In the genomic region with DNA sequence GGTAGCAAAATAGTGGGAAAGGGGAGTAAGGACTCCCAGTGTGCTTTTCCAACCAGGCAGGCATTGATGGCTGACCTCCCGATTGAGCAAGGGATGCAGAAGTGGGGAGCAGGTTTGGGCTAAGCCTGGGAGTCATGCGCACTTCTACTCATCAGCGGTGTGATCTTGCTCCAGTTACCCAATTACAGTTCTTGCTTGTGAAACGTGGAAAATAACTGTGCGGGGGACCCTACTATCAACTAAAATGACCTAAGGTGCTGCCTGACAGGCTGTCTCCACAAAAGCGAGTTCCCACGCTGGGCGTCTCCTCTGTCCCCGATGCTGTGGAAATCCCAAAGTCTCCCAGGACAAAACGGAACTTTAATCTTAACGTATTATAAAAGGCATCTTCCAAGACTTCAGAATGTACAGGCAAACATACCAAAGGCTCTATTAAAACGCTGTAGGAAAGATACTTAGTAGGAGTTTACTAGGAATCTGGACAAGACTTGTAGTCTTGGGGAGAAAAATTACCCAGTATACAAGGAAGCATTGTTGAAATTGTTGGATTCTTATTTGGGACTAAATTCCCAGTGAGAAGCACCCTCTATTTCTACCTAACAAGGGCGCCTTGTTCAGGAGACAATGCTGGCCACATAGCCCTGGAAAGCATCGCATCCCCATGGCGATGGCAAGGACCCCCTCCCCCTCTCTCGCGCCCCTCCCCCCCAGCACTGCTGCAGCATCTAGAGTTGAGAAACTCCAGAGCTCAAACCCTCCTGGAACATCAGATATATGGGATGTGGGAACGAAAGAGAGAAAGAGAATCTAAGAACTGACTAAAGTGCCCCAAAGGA, we compare ENCODE assay signal across 7 mouse cellular contexts.
DNase-seq lines count a peak whose midpoint lies in the region; ATAC-seq and TF ChIP-seq lines count a peak whose summit lies in the region.

No protein-coding gene starts in this region.

- H3K27me3 ChIP-seq in thymus, adult 2 months (ENCODE audit: control insufficient read depth, insufficient read depth, low read length): no peaks in the 10 kb centered on the region
- no peaks in the 10 kb centered on the region; the same call in 1 of the 2 replicates for H3K27me3 ChIP-seq in forebrain, embryonic 12.5 days
- H3K27me3 ChIP-seq in intestine, embryonic 16.5 days (replicated peaks; ENCODE audit: control insufficient read depth, insufficient read depth, low read length): no peaks in the 10 kb centered on the region
- no peaks in the 10 kb centered on the region for H3K27me3 ChIP-seq in liver, embryonic 13.5 days
- no peaks in the 10 kb centered on the region for H3K27me3 ChIP-seq in neural tube, embryonic 14.5 days (ENCODE audit: control insufficient read depth, insufficient read depth, low read length)

- no peak for TF ChIP-seq CTCF in thymus, adult 2 months (IDR thresholded peaks at IDR 0.05; ENCODE audit: borderline replicate concordance, control insufficient read depth, extremely low read depth, insufficient read depth, low read length, poor library complexity)

- peak overlapping the region; percentile 58 for H3K4me2 ChIP-seq in forebrain, embryonic 12.5 days
- H3K4me2 ChIP-seq in intestine, embryonic 16.5 days (ENCODE audit: low read depth, low read length): peak overlapping the region; percentile 61
- peak overlapping the region; percentile 52 for H3K4me2 ChIP-seq in liver, embryonic 13.5 days
- H3K4me2 ChIP-seq in neural tube, embryonic 14.5 days (ENCODE audit: low read depth, low read length): peak overlapping the region; percentile 37

- TF ChIP-seq POLR2A in thymus, adult 2 months (IDR thresholded peaks at IDR 0.05; ENCODE audit: control insufficient read depth, extremely low read depth, insufficient read depth, low read length, poor library complexity): no peak

- H3K9ac ChIP-seq in forebrain, embryonic 12.5 days: peak overlapping the region; percentile 17; the same call in 1 of the 2 replicates
- peak overlapping the region; percentile 8; the same call in 1 of the 2 replicates for H3K9ac ChIP-seq in intestine, embryonic 16.5 days (ENCODE audit: low read depth, low read length)
- no peak overlapping the region for H3K9ac ChIP-seq in liver, embryonic 13.5 days
- H3K9ac ChIP-seq in neural tube, embryonic 14.5 days (replicated peaks; ENCODE audit: low read depth, low read length): no peak overlapping the region

- DNase-seq in thymus, adult 2 months: no peak
- no peak for DNase-seq in thymus, postnatal 25 days
- no peak for DNase-seq in liver, embryonic 13.5 days
- no peak for DNase-seq in gastrocnemius, postnatal 4 days (ENCODE audit: low spot score in 2 of 2)

- peak overlapping the region; percentile 4; the same call in 1 of the 2 replicates for H3K27ac ChIP-seq in thymus, adult 2 months (ENCODE audit: control insufficient read depth, insufficient read depth, low read length)
- H3K27ac ChIP-seq in forebrain, embryonic 12.5 days: peak overlapping the region; percentile 69
- peak overlapping the region; percentile 34 for H3K27ac ChIP-seq in intestine, embryonic 16.5 days (ENCODE audit: low read length)
- H3K27ac ChIP-seq in liver, embryonic 13.5 days: no peak overlapping the region
- peak overlapping the region; percentile 18; the same call in 1 of the 2 replicates for H3K27ac ChIP-seq in neural tube, embryonic 14.5 days (ENCODE audit: low read depth, low read length)

- peak overlapping the region; percentile 41 for H3K4me3 ChIP-seq in thymus, adult 2 months (ENCODE audit: control insufficient read depth, insufficient read depth, low read length)
- peak overlapping the region; percentile 30 for H3K4me3 ChIP-seq in forebrain, embryonic 12.5 days (replicated peaks)
- H3K4me3 ChIP-seq in intestine, embryonic 16.5 days (ENCODE audit: low read length): peak overlapping the region; percentile 43
- H3K4me3 ChIP-seq in liver, embryonic 13.5 days (replicated peaks): peak overlapping the region; percentile 25; the same call in 1 of the 2 replicates
- H3K4me3 ChIP-seq in neural tube, embryonic 14.5 days (ENCODE audit: low read depth, low read length): peak overlapping the region; percentile 4; the same call in 1 of the 2 replicates

- H3K36me3 ChIP-seq in thymus, adult 2 months (ENCODE audit: control insufficient read depth, insufficient read depth, low read length): no peaks in the 10 kb centered on the region
- H3K36me3 ChIP-seq in forebrain, embryonic 12.5 days (replicated peaks): no peaks in the 10 kb centered on the region
- no peaks in the 10 kb centered on the region for H3K36me3 ChIP-seq in intestine, embryonic 16.5 days (ENCODE audit: control insufficient read depth, insufficient read depth, low read length)
- H3K36me3 ChIP-seq in liver, embryonic 13.5 days: no peaks in the 10 kb centered on the region
- no peaks in the 10 kb centered on the region for H3K36me3 ChIP-seq in neural tube, embryonic 14.5 days (ENCODE audit: control insufficient read depth, insufficient read depth, low read length)

- no peaks in the 10 kb centered on the region for H3K9me3 ChIP-seq in forebrain, embryonic 12.5 days
- no peaks in the 10 kb centered on the region for H3K9me3 ChIP-seq in intestine, embryonic 16.5 days (ENCODE audit: control insufficient read depth, low read length)
- no peaks in the 10 kb centered on the region for H3K9me3 ChIP-seq in liver, embryonic 13.5 days (replicated peaks)
- no peaks in the 10 kb centered on the region for H3K9me3 ChIP-seq in neural tube, embryonic 14.5 days (ENCODE audit: control insufficient read depth, low read length)

- H3K4me1 ChIP-seq in thymus, adult 2 months (replicated peaks; ENCODE audit: control insufficient read depth, insufficient read depth, low read length): peaks cover 4% of the 10 kb centered on the region
- H3K4me1 ChIP-seq in forebrain, embryonic 12.5 days: peaks cover 10% of the 10 kb centered on the region; the same call in 1 of the 2 replicates
- no peaks in the 10 kb centered on the region for H3K4me1 ChIP-seq in intestine, embryonic 16.5 days (ENCODE audit: control insufficient read depth, insufficient read depth, low read length)
- no peaks in the 10 kb centered on the region for H3K4me1 ChIP-seq in liver, embryonic 13.5 days (replicated peaks)
- no peaks in the 10 kb centered on the region for H3K4me1 ChIP-seq in neural tube, embryonic 14.5 days (ENCODE audit: control insufficient read depth, insufficient read depth, low read length)

- peak; percentile 90 for ATAC-seq in forebrain, embryonic 12.5 days (ENCODE audit: low FRiP score)
- peak; percentile 62 for ATAC-seq in intestine, embryonic 16.5 days
- ATAC-seq in liver, embryonic 13.5 days (ENCODE audit: low read depth): no peak
- ATAC-seq in neural tube, embryonic 14.5 days (ENCODE audit: low read depth): peak; percentile 92

- 34% methylated on average over 18 of the region's 18 CpGs for WGBS in thymus, adult 2 months
- 4% methylated on average over 18 of the region's 18 CpGs for WGBS in forebrain, embryonic 12.5 days
- WGBS in intestine, embryonic 16.5 days: 16% methylated on average over 18 of the region's 18 CpGs
- WGBS in liver, embryonic 13.5 days (ENCODE audit: insufficient replicate concordance): 17% methylated on average over 18 of the region's 18 CpGs
- 6% methylated on average over 17 of the region's 18 CpGs for WGBS in neural tube, embryonic 14.5 days

Comparison
In these comparisons a context has a peak if more than half of its experiments do, and no peak if none do; other contexts are left out.
1. H3K9ac ChIP-seq: peak in forebrain, embryonic 12.5 days (single experiment) and intestine, embryonic 16.5 days (single experiment); none in liver, embryonic 13.5 days (single experiment) and neural tube, embryonic 14.5 days (single experiment).
2. Peak in every context shown above with its lines, with median percentiles within 50 percentile points of each other: H3K4me3 ChIP-seq and H3K4me2 ChIP-seq.